Mouse (Mus musculus) cerebellum, adult 2 months (tissue): ENCODE results near the gene Rbms1.

Experiments
- CTCF ChIP-seq: fragments of 200-500 bp; IDR thresholded peaks from 2 replicates; pipeline ENCODE4 v1.5.1; 2011; ENCODE audit warnings: low read depth, mild to moderate bottlenecking, control low read depth, low read length, moderate library complexity, borderline replicate concordance; ENCODE audit not compliant: insufficient read depth
- POLR2A ChIP-seq: fragments of 200-500 bp; IDR thresholded peaks from 2 replicates; pipeline ENCODE4 v1.6.1; 2011; ENCODE audit warnings: low read length, control low read depth, borderline replicate concordance; ENCODE audit not compliant: insufficient read depth

DNA sequence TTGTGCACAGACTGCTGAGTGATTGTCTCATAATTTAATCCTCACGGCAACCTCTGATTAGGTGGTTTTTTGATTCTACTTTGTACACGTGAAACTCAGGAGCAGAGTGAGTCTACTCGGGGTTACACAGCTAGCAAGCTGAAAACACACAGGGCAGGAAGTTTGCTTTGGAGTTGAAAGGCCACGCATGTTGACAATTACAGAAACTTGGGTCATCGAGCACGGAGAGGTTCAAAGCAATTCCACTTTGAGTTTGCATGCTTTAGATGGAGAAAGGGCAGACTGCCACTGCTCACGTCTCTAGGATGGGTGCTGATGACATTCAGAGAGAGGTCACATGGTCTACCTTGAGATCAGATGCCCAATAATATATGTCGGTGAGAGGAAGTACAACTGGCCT lies 160.2 kb downstream of the Rbms1 start:
- no peak for TF ChIP-seq POLR2A
- no peak for TF ChIP-seq CTCF
